Mouse (Mus musculus) kidney, postnatal 0 days (tissue): Measurements from ENCODE around the gene Hoxa11. TPM values are rescaled to one million over a fixed set of nuclear protein-coding genes. Genes with fewer than 3 reads are reported as not detected.

Experiments
- ATAC-seq: fragments of 200-750 bp; cut with Nextera tagmentation; replicated peaks from 2 replicates; pipeline ENCODE4 v1.8.0; 2017; ENCODE audit warnings: low read depth, moderate number of reproducible peaks, moderate TSS enrichment, moderate library complexity; ENCODE audit not compliant: low FRiP score
- DNase-seq: peaks from one replicate; pipeline ENCODE4 v3.0.0-alpha.2; 2016; ENCODE audit warnings: low spot score
- H3K27ac ChIP-seq: fragments of 300-500 bp; sonication (generic); 2 replicates; pipeline ENCODE4 v1.5.1; 2014; ENCODE audit warnings: mild to moderate bottlenecking
- H3K27me3 ChIP-seq: fragments of 300-500 bp; sonication (generic); 2 replicates; pipeline ENCODE4 v1.6.1; 2014; ENCODE audit warnings: low read length, mixed read lengths; ENCODE audit not compliant: insufficient read depth
- H3K36me3 ChIP-seq: fragments of 300-500 bp; sonication (generic); 2 replicates; pipeline ENCODE4 v1.6.1; 2014; ENCODE audit warnings: low read length, mixed read lengths; ENCODE audit not compliant: insufficient read depth
- H3K4me1 ChIP-seq: fragments of 300-500 bp; sonication (generic); replicated peaks from 2 replicates; pipeline ENCODE4 v1.6.1; 2014; ENCODE audit warnings: antibody characterized with exemption, low read length, mixed read lengths; ENCODE audit not compliant: insufficient read depth
- H3K4me2 ChIP-seq: fragments of 300-500 bp; sonication (generic); 2 replicates; pipeline ENCODE4 v1.6.1; 2014; ENCODE audit warnings: mild to moderate bottlenecking, low read length, moderate library complexity, mixed read lengths
- H3K4me3 ChIP-seq: fragments of 300-500 bp; sonication (generic); replicated peaks from 2 replicates; pipeline ENCODE4 v1.5.1; 2014; ENCODE audit warnings: low read depth, low read length
- H3K9ac ChIP-seq: fragments of 300-500 bp; sonication (generic); 2 replicates; pipeline ENCODE4 v1.6.1; 2014; ENCODE audit warnings: low read depth, low read length
- H3K9me3 ChIP-seq: fragments of 300-500 bp; sonication (generic); replicated peaks from 2 replicates; pipeline ENCODE4 v1.6.1; 2016; ENCODE audit warnings: low read length, inconsistent platforms, mixed read lengths
- CTCF ChIP-seq: IDR thresholded peaks from 2 replicates; pipeline ENCODE4 v1.5.1; 2016; ENCODE audit warnings: antibody characterized with exemption, low read depth, mild to moderate bottlenecking, moderate library complexity
- WGBS: fragments of 180-500 bp; shearing (Covaris S2); extraction: QIAGEN DNeasy Blood & Tissue Kit; methylation state at CpG from one replicate; pipeline ENCODE4 v1.1.7; 2014; 5-methylcytosine and 5-hydroxymethylcytosine counted together
- polyA plus RNA-seq: library from polyadenylated mRNA; unstranded; fragments of >200 nt; fragmentation: Nextera tagmentation; extraction: Ambion mirVana; gene quantifications from 2 replicates; pipeline ENCODE4 v1.2.1, GENCODE M21; 2015

The Hoxa11 gene
- polyA plus RNA-seq, 1 experiment from 2014 or later = 27.7 TPM

DNA sequence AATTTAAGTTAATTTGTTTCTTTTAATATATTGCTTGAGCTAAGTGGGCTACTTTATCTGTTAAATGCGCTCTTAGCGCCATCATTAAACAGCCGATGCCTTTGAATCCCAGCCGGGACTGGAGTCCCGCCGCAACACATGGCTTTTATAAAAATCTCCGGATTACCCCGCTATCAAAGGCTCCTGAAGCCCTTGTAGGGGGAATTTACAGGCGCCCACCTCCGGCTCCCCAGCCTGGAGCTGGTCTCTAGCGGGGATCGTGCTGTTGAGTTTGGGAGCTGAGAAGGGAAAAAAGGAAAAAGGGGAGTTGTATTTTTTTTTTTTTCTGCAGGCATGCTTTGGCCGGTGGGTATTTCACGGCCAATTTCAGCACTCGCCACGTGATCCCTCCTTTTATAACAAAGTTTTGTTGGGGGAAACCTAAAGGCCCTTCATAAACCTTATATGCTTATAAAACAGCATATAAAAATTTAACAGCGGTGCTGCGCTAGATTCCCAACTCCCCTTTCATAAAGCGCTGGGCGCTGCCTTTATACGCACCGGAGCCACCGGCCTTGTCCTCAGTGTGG lies 1.1 kb downstream of the Hoxa11 start:
- Histone ChIP-seq H3K4me1 (peaks cover 19% of the 10 kb centered on the region), H3K27me3 (no peaks in the 10 kb centered on the region), H3K9ac (peak overlapping the region; percentile 93), H3K4me3 (peak overlapping the region; percentile 72), H3K4me2 (peak overlapping the region; percentile 90), H3K9me3 (no peaks in the 10 kb centered on the region), H3K27ac (peak overlapping the region; percentile 88), H3K36me3 (no peaks in the 10 kb centered on the region)
- 4% methylated on average over 23 of the region's 23 CpGs for WGBS
- ATAC-seq = no peak
- TF ChIP-seq CTCF = no peak
- DNase-seq = no peak

DNA sequence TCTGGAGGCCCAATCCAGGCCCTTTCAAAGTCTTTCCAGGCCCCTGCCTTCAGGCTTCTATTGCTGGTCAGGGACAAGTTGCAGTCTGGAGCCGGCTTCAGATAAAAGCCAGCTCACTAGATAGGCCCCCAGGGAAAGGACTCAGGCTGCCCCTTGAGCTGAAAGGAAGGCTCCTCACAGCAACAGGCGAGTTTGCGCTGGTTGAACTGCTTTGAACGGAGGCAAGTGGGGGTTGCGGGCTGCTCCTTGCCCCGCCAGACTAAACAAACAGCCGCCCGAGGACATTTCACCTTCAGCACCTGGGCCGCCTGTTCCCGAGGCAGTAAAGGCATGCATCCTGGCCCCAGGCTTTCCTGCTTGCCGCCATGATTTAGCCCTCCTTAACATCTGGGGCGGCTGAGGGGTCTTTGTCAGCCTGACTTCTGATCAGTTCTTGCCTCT lies 1.9 kb downstream of the Hoxa11 start:
- peak overlapping the region; percentile 90 for H3K4me2 ChIP-seq
- no peaks in the 10 kb centered on the region for H3K27me3 ChIP-seq

DNA sequence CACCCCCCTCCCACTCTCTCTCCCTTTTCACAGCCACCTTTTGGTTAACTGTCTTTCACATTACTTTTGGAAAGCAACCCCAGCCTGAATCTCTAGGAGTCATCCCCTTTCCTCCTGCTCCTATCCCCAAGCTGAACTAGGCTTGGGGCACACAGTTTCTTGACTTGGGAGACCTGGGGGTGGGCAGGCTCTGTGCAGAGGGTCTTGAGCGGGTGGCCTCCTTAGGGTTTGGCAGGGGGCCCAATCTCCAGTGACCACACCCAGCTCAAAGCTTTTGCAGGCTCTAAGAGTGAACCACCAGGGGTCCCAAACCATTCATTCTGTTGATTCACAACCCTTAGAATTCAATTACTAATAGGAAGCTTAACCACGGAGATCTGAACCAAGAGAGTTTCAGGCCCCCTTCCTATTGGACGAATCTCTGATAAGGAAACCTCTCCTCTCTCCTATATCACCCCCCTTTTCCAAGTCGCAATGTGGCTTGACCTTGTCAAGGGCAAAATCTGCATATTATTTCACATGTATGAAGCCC lies 2.7 kb downstream of the Hoxa11 start:
- 20% methylated on average over 4 of the region's 4 CpGs for WGBS
- DNase-seq (peak; percentile 86), ATAC-seq (no peak)
- H3K27me3 ChIP-seq = no peaks in the 10 kb centered on the region
- 0 out of 2 replicates have a peak, but pooled peaks have one; percentile 26 for TF ChIP-seq CTCF
- peak overlapping the region; percentile 88 for H3K27ac ChIP-seq
- H3K4me1 ChIP-seq = peaks cover 11% of the 10 kb centered on the region
- peak overlapping the region; percentile 93 for H3K9ac ChIP-seq
- peak overlapping the region; percentile 90 for H3K4me2 ChIP-seq
- no peaks in the 10 kb centered on the region for H3K36me3 ChIP-seq
- H3K4me3 ChIP-seq = peak overlapping the region; percentile 72
- H3K9me3 ChIP-seq = no peaks in the 10 kb centered on the region

More for the DNA sequence above, 1.9 kb downstream of the Hoxa11 start:
- no peaks in the 10 kb centered on the region for H3K9me3 ChIP-seq
- ATAC-seq = no peak
- peaks cover 17% of the 10 kb centered on the region for H3K4me1 ChIP-seq
- H3K36me3 ChIP-seq = no peaks in the 10 kb centered on the region
- DNase-seq = no peak
- 10% methylated on average over 12 of the region's 12 CpGs for WGBS
- H3K9ac ChIP-seq = peak overlapping the region; percentile 93
- H3K27ac ChIP-seq = peak overlapping the region; percentile 88
- no peak for TF ChIP-seq CTCF
- H3K4me3 ChIP-seq = peak overlapping the region; percentile 72

DNA sequence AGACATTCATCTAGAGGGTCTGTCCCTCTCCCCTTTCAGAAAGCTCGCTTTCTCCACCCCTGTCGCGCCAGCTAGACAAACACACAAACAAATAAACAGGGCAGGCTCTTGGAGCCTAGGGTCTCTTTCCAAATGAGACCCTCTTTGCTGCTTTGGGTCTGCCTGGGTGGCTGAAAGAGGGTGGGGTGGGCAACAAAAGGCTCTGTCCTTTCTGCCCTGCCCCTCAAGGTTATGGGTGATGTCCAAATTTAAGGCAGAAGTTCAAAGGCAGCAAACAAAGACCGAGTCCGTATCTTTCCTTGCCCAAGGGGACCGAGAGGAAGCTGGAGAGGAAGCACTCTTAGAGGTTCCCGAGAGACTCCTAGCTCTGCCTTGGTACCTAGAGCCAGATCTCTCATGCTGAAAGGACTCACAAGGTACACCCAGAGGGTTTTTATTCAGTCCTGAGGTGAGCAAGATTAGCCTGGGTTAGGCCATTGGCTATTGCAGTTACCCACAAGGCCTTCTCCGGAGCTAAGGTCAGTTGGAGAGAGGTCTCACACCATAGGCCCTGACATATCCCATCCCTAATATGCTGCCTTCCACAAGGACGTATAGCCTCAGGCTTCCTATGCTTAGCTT lies 4.5 kb downstream of the Hoxa11 start:
- H3K4me2 ChIP-seq = peak overlapping the region; percentile 92
- peak overlapping the region; percentile 98 for H3K9ac ChIP-seq
- TF ChIP-seq CTCF = no peak
- H3K4me3 ChIP-seq = peak overlapping the region; percentile 85
- H3K36me3 ChIP-seq = no peaks in the 10 kb centered on the region
- peaks cover 13% of the 10 kb centered on the region for H3K4me1 ChIP-seq
- ATAC-seq = no peak
- peak overlapping the region; percentile 97 for H3K27ac ChIP-seq
- DNase-seq = no peak
- no peaks in the 10 kb centered on the region for H3K9me3 ChIP-seq
- H3K27me3 ChIP-seq = no peaks in the 10 kb centered on the region
- 11% methylated on average over 9 of the region's 9 CpGs for WGBS

DNA sequence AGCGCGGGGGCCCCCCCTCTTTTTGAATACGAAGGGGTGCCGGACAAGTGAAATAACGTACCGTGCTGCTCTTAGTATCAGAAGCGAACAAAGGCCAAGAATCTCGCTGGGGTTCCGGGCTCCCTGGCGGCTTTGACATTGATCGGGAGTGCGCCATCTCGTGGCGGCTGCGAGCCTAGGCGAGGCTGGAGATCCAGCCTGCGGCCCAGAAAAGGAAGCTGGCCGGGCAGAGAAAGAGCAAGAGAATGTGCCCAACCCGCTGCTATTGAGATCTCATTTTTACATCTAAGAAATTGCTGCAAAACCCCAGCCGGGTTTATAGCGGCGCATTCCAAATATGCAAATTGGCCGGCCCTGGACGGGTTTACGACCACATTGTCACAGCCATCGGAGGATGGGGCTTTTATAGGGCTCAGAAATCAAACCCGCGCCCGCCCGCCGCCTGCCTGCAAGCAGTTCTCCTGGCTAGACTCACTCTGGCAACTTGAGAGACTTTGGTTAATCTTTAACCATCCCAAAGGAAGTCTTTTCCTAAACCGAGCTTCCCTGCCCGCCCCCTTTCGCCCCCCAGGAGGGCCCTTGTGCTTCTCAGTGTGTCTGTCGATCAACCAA lies 5.1 kb downstream of the Hoxa11 start, which contains the start of gene Hoxa10:
TSS of gene Hoxa10 (minus strand) at position 466 of the 612 bp plus-strand sequence.
- Histone ChIP-seq H3K27ac (peak within 1 kb of the TSS; percentile 97), H3K4me2 (peak within 1 kb of the TSS; percentile 92), H3K4me3 (peak within 1 kb of the TSS; percentile 85), H3K36me3 (no peaks in the 10 kb centered on the region), H3K27me3 (no peaks in the 10 kb centered on the region), H3K4me1 (peaks cover 13% of the 10 kb centered on the region), H3K9ac (peak within 1 kb of the TSS; percentile 98), H3K9me3 (no peaks in the 10 kb centered on the region)
- 2% methylated on average over 35 of the region's 35 CpGs for WGBS
- TF ChIP-seq CTCF = peak; percentile 89
- ATAC-seq (peak; percentile 68), DNase-seq (peak; percentile 97)

DNA sequence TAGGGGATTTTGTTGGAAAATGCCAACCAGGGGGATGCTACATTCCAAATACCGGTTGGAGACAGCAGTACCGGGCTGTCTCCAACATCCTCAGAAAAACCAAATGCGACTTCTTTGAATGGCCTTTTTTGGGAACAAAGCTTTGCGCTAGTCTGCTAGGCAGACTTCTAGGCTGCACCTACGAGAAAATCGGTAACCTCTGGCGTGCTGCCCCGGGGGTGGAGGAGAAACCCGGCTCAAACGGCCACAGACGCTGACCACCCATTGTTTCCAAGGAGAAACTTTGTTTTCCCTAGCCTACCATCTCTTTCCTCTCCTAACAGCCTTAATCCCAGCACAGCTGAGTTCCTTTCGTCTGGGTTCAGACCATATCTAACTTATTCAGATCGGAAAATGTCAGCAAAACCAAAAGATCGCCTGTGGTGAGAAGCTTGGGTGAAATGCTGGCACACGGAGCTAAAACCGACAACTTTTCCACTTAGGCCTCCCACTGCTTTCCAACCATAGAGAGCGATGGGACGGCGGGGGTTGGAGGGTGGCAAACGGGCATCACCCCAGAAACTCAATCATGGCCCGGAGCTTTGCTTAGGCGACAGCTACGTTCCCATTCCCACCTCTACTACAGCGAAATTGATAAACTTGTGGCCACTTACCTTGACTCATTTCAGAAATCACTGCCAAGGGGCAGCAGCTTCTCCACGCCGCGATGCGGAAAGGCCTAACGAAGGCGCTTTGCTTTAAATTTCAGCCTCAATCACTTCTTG lies 5.8 kb downstream of the Hoxa11 start:
- DNase-seq = no peak
- peaks cover 13% of the 10 kb centered on the region for H3K4me1 ChIP-seq
- peak overlapping the region; percentile 85 for H3K4me3 ChIP-seq
- H3K9me3 ChIP-seq = no peaks in the 10 kb centered on the region
- H3K36me3 ChIP-seq = no peaks in the 10 kb centered on the region
- WGBS = under 1% methylated on average over 30 of the region's 30 CpGs
- TF ChIP-seq CTCF = no peak
- peak overlapping the region; percentile 98 for H3K9ac ChIP-seq
- H3K4me2 ChIP-seq = peak overlapping the region; percentile 92
- no peak for ATAC-seq
- H3K27me3 ChIP-seq = no peaks in the 10 kb centered on the region
- H3K27ac ChIP-seq = peak overlapping the region; percentile 97
